Mouse (Mus musculus) cerebellum, postnatal 36 days (tissue): ENCODE measurements around the gene Wdr38.
A peak's percentile ranks its signal among the peaks of the same experiment; 100 is the strongest.
"Not testable (repeated sequence)": the region's sequence is repeated elsewhere in the genome, so short reads cannot be mapped to it uniquely, and the experiment has no call there.

ENCODE experiments used
- DNase-seq, 2 experiments: peaks; one replicate each; pipeline ENCODE4 v3.0.0; 2021 to 2022; ENCODE audit warnings: mixed read lengths in 2 of 2

The Wdr38 gene

GRCm38 (mm10) chr2:38999381-38999780 is 2.1 kb downstream of the Wdr38 start:
- DNase-seq = no peak

- no peak for DNase-seq
Observed at GRCm38 (mm10) chr2:38999910-39000586, 2.8 kb downstream of the Wdr38 start.

GRCm38 (mm10) chr2:39000587-39000919 is 3.3 kb downstream of the Wdr38 start:
- no peak for DNase-seq

- no peak for DNase-seq
Observed at GRCm38 (mm10) chr2:39001866-39002265, 4.6 kb downstream of the Wdr38 start.

GRCm38 (mm10) chr2:39003106-39003505 is 5.8 kb downstream of the Wdr38 start:
- no peak for DNase-seq

- no peak for DNase-seq
Observed at GRCm38 (mm10) chr2:39003512-39003911, 6.2 kb downstream of the Wdr38 start.

- DNase-seq = peak in 1 of 2 experiments; percentile 19
Observed at GRCm38 (mm10) chr2:39004372-39004771, 7.1 kb downstream of the Wdr38 start.

- peak; percentile 89 to 91 for DNase-seq
Observed at GRCm38 (mm10) chr2:39004880-39005435, 7.7 kb downstream of the Wdr38 start, which contains the start of gene Arpc5l. TSS of gene Arpc5l (plus strand) at chr2:39005348.

GRCm38 (mm10) chr2:39005574-39006079 is 8.4 kb downstream of the Wdr38 start, which contains the start of gene Rpl35:
TSS of gene Rpl35 (minus strand) at chr2:39005624.
- no peak for DNase-seq

- no peak for DNase-seq
Observed at GRCm38 (mm10) chr2:39006149-39006730, 9.0 kb downstream of the Wdr38 start.

GRCm38 (mm10) chr2:39007865-39008264 is 10.6 kb downstream of the Wdr38 start:
- DNase-seq = peak; percentile 92 to 93

- no peak for DNase-seq
Observed at GRCm38 (mm10) chr2:39008350-39008851, 11.1 kb downstream of the Wdr38 start.

GRCm38 (mm10) chr2:39008954-39009365 is 11.7 kb downstream of the Wdr38 start:
- no peak for DNase-seq

GRCm38 (mm10) chr2:39010144-39010543 is 12.9 kb downstream of the Wdr38 start:
- not testable (repeated sequence) for DNase-seq

GRCm38 (mm10) chr2:39011264-39011663 is 14.0 kb downstream of the Wdr38 start:
- DNase-seq = no peak

GRCm38 (mm10) chr2:39011971-39012370 is 14.7 kb downstream of the Wdr38 start:
- no peak for DNase-seq

- no peak for DNase-seq
Observed at GRCm38 (mm10) chr2:39012768-39013279, 15.5 kb downstream of the Wdr38 start.

- no peak for DNase-seq
Observed at GRCm38 (mm10) chr2:39016581-39016980, 19.3 kb downstream of the Wdr38 start.

GRCm38 (mm10) chr2:39020004-39020403 is 22.7 kb downstream of the Wdr38 start:
- DNase-seq = no peak

GRCm38 (mm10) chr2:39031611-39032010 is 34.3 kb downstream of the Wdr38 start:
- DNase-seq = no peak

- DNase-seq = no peak
Observed at GRCm38 (mm10) chr2:39040215-39040614, 42.9 kb downstream of the Wdr38 start.

- no peak for DNase-seq
Observed at GRCm38 (mm10) chr2:39048515-39048914, 51.2 kb downstream of the Wdr38 start.
